Mouse (Mus musculus): ENCODE data around the gene Zfp830.

Zfp830 gene

GRCm38 (mm10) chr11:82763742-82764437 is at the start of gene Zfp830, which contains the start of gene Cct6b:
Zfp830 (plus strand) TSS chr11:82764345.
Cct6b (minus strand) TSS chr11:82764321.
- in situ Hi-C loops (cut with MboI; ENCODE audit: low sequenced_read_pairs), result no loop called here

- in situ Hi-C loops (cut with MboI; ENCODE audit: low sequenced_read_pairs), result no loop called here
Observed at GRCm38 (mm10) chr11:82719294-82719693, 44.9 kb upstream of the Zfp830 start.

GRCm38 (mm10) chr11:82726862-82727261 is 37.3 kb upstream of the Zfp830 start:
- in situ Hi-C loops (cut with MboI; ENCODE audit: low sequenced_read_pairs), result no loop called here

GRCm38 (mm10) chr11:82734227-82734626 is 29.9 kb upstream of the Zfp830 start:
- in situ Hi-C loops (cut with MboI; ENCODE audit: low sequenced_read_pairs), result no loop called here

GRCm38 (mm10) chr11:82739006-82739405 is 25.1 kb upstream of the Zfp830 start:
- in situ Hi-C loops (cut with MboI; ENCODE audit: low sequenced_read_pairs), result no loop called here

- in situ Hi-C loops (cut with MboI; ENCODE audit: low sequenced_read_pairs), result no loop called here
Observed at GRCm38 (mm10) chr11:82746138-82746537, 18.0 kb upstream of the Zfp830 start.

- in situ Hi-C loops (cut with MboI; ENCODE audit: low sequenced_read_pairs), result no loop called here
Observed at GRCm38 (mm10) chr11:82746857-82747366, 17.2 kb upstream of the Zfp830 start.

- in situ Hi-C loops (cut with MboI; ENCODE audit: low sequenced_read_pairs), result no loop called here
Observed at GRCm38 (mm10) chr11:82752349-82753115, 11.6 kb upstream of the Zfp830 start.

GRCm38 (mm10) chr11:82755919-82756318 is 8.2 kb upstream of the Zfp830 start:
- in situ Hi-C loops (cut with MboI; ENCODE audit: low sequenced_read_pairs), result loop anchor here (5.0 kb wide), 1 partner anchor 131 kb away; no protein-coding TSS in a partner anchor

- in situ Hi-C loops (cut with MboI; ENCODE audit: low sequenced_read_pairs), result no loop called here
Observed at GRCm38 (mm10) chr11:82762286-82762829, 1.8 kb upstream of the Zfp830 start.

- in situ Hi-C loops (cut with MboI; ENCODE audit: low sequenced_read_pairs), result no loop called here
Observed at GRCm38 (mm10) chr11:82763261-82763660, 884 bp upstream of the Zfp830 start.

- in situ Hi-C loops (cut with MboI; ENCODE audit: low sequenced_read_pairs), result no loop called here
Observed at GRCm38 (mm10) chr11:82764438-82764924, 336 bp downstream of the Zfp830 start.

- in situ Hi-C loops (cut with MboI; ENCODE audit: low sequenced_read_pairs), result no loop called here
Observed at GRCm38 (mm10) chr11:82780134-82780533, 16.0 kb downstream of the Zfp830 start.

- in situ Hi-C loops (cut with MboI; ENCODE audit: low sequenced_read_pairs), result no loop called here
Observed at GRCm38 (mm10) chr11:82780983-82781903, 17.1 kb downstream of the Zfp830 start, which contains the start of gene Lig3. Lig3 (plus strand) TSS chr11:82781108.

- in situ Hi-C loops (cut with MboI; ENCODE audit: low sequenced_read_pairs), result no loop called here
Observed at GRCm38 (mm10) chr11:82782197-82782596, 18.1 kb downstream of the Zfp830 start.

GRCm38 (mm10) chr11:82783453-82783852 is 19.3 kb downstream of the Zfp830 start:
- in situ Hi-C loops (cut with MboI; ENCODE audit: low sequenced_read_pairs), result no loop called here

GRCm38 (mm10) chr11:82806656-82807055 is 42.5 kb downstream of the Zfp830 start:
- in situ Hi-C loops (cut with MboI; ENCODE audit: low sequenced_read_pairs), result loop anchor here (25.0 kb wide), 1 partner anchor 381 kb away; the partner anchor contains the start of genes Slfn3 and Slfn4

- in situ Hi-C loops (cut with MboI; ENCODE audit: low sequenced_read_pairs), result loop anchor here (25.0 kb wide), 1 partner anchor 380 kb away; the partner anchor contains the start of genes Slfn3 and Slfn4
Observed at GRCm38 (mm10) chr11:82807370-82807769, 43.2 kb downstream of the Zfp830 start.

- in situ Hi-C loops (cut with MboI; ENCODE audit: low sequenced_read_pairs), result loop anchor here (25.0 kb wide), 1 partner anchor 379 kb away; the partner anchor contains the start of genes Slfn3 and Slfn4
Observed at GRCm38 (mm10) chr11:82808485-82808884, 44.3 kb downstream of the Zfp830 start.

Data from CH12F3 (cell line).